Mouse (Mus musculus) E14TG2a.4 (cell line): ENCODE data around the gene Actr1b.

ENCODE experiments used
- CTCF ChIP-seq: conservative IDR thresholded peaks from 2 replicates; pipeline ENCODE4 v1.5.1; 2014; ENCODE audit warnings: low read length
- NANOG ChIP-seq: IDR thresholded peaks from 2 replicates; pipeline ENCODE4 v1.6.1; 2014; ENCODE audit warnings: borderline replicate concordance, low read length, mixed read lengths

DNA sequence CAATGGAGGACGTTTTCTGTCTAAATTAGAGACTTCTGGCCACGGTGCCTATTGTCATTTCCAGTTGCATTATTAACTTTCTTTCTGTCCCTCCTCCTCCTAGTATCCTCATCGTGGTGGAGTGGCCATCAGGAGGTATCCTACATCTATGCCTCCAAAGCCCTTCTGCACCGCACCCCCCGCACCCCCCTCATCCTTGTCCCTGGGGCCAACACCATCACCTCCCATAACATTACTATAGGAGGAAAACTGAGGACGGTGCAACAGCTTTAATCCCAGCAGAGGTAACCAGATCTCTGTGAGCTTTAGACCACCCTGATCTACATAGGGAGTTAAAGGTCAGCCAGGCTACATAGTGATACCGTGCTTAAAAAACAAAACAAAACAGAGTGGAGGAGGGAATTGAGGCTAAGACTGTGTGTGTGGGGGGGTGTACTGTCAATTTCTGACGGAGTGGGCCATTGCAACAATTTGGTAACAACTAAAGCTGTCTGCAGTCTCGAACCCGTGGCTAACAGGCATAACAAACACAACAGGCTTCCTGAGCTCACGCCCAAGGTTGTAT, 23.5 kb downstream of the Actr1b start:
- no peak for TF ChIP-seq CTCF
- TF ChIP-seq NANOG = no peak
